Mouse (Mus musculus): ENCODE measurements around the gene Tmem273. TPM values are rescaled to one million over a fixed set of nuclear protein-coding genes. Genes with fewer than 3 reads are reported as not detected.
A peak's percentile ranks its signal among the peaks of the same experiment; 100 is the strongest.

The Tmem273 gene
- polyA plus RNA-seq, 1 experiment = 1.4 TPM

DNA sequence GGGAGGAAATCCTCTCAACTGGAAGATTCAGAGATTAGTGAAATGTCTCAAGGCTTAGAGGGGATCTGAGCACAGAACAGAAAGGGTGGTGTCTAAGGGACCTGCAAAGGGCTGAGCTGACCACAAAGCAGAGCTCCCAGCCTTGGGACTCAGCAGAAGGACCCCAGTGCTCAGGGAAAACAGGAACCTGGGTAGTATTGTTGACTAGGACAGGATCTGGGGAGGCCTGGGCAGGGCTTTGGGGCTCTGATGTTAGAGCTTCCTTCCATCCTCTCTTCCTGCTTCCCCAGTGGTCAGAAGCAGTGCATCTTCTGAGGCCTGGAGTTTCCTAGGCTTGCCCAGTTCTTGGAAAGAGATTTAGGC, 15.9 kb downstream of the Tmem273 start:
- DNase-seq (ENCODE audit: extremely low spot score in 1 of 2, low spot score in 1 of 2) = no peak

DNA sequence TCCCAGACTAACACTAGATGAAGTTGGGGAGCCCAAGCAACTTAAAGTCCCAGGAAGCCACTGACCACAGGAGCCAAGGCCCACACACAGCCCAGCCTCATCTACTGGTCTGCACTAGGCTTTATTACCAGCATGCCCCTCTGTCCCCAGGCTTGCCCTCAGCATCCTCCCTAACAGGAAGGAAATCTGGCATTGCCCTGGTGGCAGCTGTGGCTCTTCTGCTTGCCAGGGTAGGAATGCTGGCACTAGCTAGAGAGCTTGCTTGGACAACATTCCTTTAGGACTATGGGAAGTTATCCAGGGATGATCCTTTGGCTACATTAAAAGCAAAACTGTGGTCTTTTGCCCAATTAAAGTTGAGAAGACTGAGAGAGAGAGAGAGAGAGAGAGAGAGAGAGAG, 24.3 kb downstream of the Tmem273 start:
- DNase-seq (ENCODE audit: extremely low spot score in 1 of 2, low spot score in 1 of 2) = no peak

DNA sequence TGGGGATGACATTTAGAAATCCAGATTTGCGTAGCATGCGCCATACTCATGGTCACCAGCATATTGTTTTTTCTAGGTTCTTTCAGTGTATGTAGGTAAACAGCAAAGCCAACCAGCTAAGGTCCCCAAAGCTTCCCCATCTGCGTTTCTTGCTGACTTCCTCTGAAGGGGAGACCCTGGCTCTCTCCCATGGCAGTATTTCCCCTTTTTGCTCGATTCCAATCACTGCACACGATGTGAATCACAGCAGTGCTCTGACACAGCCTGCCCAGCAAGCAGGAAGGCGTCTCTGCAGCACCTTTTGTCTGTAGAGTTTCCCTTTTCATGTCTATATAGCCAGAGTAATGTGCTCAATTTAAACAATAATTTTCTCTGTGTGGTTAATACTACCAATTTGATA, 26.7 kb downstream of the Tmem273 start:
- DNase-seq (ENCODE audit: extremely low spot score in 1 of 2, low spot score in 1 of 2) = no peak

DNA sequence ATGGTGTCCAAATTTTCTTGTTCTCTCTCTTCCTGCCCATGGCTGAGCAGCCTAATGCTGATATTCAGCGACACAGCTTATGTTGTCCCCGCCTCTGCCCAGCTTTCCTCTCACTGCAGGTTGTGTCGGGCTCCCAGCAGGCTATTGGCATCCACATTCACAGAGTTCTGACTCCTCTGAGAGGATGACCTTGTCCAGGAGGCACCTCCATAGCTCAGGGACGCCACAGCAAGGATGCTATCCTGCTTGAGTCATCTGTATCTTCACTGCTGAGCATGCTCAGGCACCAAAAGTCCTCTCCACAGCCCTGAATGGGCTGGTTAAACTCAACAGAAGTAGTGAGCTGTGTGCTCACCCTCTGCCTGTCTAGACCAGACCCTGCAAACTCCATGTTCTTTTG, 29.2 kb downstream of the Tmem273 start:
- no peak for DNase-seq (ENCODE audit: extremely low spot score in 1 of 2, low spot score in 1 of 2)

DNA sequence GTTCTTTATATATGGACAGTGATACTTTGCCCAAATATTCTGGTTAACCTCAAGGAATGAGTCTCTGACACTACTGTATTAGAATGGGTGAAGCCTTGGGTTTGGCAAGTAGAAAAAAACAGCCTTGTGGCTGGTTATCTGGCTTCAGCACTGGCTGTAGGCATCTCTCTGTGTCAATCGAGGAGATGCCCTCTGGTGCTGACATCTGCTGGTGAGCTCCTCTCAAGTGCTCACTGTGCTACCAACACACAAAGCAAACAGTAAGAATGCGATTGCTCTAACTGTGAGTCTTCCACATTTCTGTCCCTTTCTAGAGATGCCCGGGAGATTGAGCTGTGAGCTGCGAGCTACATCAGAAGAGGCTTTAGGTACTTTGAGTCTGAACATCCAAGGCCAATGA, 30.8 kb downstream of the Tmem273 start:
- no peak for DNase-seq (ENCODE audit: extremely low spot score in 1 of 2, low spot score in 1 of 2)

DNA sequence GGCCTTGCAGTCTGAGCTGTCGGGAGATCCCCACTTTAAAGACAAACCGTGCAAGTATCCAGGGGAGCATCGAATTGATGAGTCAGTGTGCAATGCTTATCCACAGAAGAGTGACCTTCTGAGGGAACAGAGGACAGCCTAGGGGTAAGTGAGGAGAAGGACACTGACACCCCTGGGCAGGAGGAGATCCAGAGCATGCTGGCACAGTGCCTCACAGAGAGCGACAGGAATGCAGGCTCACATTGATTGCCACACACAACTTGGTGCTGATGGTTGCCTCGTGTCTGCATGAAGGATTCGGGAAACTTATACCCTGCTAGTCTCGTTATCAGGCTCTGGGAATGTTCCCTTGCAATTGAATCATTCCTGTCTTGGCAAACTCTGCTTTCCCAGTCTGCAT, 31.5 kb downstream of the Tmem273 start:
- DNase-seq (ENCODE audit: extremely low spot score in 1 of 2, low spot score in 1 of 2) = no peak

DNA sequence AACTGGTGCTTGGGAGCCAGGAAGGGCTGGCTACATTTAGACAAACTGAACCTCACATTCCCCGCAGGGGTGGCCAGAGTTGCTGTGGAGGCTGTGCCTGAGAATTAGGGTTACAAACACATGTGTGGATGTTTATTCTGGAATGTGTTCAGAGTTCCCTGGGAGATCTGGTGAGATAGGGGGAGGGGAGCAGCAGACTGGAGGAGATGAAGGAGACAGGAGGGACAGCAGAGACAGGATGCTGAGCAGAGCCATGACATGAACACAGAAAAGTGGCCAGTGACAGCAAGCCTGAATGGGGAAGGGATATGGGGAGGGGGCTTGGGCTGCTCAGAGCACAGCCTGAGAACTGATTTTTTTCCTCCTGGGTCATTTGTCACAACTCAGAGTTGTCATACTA, 33.5 kb downstream of the Tmem273 start:
- no peak for DNase-seq (ENCODE audit: extremely low spot score in 1 of 2, low spot score in 1 of 2)

DNA sequence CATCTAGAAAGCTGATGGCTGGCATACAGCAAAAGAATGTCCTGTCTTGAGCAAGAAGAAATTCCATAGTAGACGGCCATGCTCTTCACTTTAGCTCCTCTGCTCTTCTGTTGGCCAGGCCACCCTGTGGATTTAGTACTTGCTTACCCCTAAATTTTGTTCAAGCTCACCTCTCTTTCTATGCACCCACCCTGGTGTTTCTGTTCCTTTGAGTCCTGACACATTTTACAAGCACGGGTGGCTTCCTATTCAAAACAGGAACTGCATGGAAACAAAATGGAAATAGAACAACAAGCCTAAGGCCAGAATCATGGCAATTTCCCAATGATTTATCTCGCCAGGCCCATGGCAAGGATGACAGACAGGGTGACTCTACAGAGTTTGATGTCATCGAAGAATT, 37.0 kb downstream of the Tmem273 start:
- DNase-seq (ENCODE audit: extremely low spot score in 1 of 2, low spot score in 1 of 2) = no peak

DNA sequence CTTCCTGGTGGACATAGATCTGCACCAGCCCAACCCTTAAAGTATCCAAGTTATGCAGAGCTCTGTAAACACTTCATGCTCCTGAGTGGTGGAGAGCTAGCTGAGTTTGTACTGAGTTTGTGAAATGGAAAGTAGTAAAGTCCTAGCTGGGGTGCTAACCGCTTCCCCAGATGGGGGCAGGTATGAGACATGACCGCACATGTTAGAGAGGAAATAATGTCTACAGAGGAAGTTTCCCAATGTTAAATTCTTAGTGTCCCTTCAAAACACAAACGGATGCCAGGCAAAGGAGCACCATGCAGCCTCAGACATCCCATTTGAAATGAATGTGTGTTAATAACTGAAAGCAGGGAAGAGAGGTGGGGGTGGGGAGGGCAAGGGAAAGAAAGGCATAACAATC, 38.1 kb downstream of the Tmem273 start:
- DNase-seq (ENCODE audit: extremely low spot score in 1 of 2, low spot score in 1 of 2) = no peak

DNA sequence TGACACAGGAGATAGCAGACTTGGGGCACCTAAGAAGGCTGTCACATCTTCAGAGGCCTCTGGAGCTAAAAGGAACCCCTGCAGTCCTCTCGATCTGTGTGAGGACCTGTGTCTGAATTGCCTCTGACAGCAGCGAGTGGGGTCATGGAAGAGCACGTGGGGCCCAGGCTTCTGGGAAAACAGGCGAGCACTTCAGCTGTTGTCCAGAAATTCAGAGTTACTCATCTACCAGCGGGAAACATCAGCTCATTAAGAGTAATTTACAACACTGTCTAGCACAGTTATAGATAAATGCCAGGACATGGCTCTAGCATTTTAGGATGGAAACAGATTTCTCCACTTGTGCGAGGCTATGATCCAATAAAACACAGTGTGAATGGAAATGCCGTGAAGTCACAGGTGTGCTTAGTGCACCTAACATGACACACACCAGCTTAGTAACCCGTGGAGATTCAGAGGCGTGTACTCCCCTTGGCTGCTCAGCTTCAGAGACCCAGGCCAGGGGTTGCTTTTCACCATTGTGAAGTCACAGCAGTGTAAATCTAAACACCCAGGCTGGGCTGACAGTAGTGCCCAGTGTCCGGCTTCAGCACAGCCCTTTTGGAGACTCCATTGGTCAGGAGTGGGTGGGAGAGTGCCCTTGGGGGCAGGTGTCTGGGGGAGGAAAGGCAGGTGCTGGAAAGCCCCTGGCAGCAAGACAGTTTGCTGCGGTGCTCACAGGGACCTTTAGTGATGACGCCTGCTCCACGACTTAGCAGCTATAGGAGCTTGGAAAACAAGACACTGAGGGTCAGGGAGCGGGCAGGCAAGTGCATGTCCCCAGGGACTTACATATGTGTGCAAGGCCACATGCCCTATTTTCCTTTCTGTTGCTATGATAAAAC, 38.7 kb downstream of the Tmem273 start:
- DNase-seq (ENCODE audit: extremely low spot score in 1 of 2, low spot score in 1 of 2) = no peak

DNA sequence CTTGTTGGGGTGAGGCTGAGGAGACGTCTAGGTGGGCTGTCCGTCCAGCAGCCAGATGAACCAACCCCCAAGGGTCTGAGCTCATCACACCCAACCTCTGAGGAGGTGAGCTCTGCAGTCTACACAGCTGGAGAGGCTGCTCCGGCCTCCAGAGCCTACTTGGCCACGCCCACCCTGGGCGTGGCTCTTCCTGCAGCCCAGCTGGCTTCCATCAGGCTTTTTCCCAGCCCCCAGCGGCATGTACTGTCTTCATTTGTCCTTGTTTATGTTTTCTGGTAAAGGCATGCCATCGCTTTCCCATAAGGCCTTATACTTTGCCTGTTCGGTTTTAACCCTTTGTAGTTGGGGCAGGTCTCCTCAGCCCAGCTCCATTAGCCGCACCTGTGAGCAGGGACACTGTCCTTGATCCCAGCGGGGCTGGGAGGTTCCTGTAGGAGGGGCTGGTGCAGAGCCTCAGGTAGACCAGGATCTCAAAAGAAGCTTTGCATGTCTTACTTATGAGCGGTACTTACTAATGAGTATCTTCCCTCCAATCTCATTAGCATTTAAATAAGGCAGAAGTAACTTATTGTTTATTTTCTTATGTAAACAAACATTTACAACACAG, 39.8 kb downstream of the Tmem273 start:
- DNase-seq (ENCODE audit: extremely low spot score in 1 of 2, low spot score in 1 of 2) = no peak

DNA sequence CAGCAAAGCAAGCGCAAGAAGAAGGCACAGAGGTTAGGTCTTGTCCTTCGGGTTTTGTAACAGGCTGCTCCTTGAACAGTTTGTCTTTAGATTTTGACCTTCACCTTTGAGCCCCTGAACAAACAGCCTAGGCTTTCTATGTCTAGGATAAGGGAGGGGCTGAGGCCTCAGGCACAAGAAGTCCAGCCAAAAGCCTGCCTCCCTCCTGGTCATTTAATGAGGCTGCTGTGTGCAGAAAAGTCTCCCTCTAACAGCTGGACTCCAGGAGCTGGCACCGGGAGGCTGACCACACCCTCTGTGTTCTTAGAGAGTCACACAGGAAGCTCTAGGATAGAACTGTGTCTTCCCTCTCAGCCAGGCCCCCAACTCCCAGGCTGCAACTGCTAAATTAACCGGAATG, 41.4 kb downstream of the Tmem273 start:
- no peak for DNase-seq (ENCODE audit: extremely low spot score in 1 of 2, low spot score in 1 of 2)

DNA sequence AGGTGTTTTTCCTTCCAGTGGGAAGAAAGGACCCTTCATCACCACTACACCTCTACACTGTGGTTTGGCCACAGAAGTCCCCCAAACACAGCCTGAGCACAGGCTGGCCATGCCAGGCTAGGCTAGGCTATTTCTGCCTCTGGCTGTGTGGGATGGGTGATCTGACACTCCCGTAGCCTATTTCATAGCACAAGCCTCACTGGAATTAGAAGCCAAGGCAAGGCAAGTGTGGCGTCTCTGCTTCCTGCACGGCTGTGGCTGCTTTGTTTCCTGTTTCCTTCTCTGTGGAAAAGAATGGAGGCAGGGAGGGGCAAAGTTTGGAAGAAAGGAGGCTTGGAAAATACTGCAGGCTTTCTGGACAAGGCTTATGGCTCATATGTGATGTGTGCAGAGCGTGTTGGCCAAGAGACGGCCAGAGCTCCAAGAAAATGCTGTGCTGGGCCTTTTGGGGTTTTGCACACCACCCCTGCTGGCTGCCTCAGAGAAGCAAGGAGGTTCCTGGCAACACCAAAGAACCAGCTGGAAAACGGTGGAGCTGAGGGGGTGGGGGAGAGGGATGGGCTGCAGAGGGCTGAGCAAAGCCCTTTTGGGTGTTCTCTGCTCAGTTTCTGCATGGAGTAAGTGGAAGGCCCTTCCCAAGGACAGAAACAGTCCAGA, 42.4 kb downstream of the Tmem273 start:
- DNase-seq (ENCODE audit: extremely low spot score in 1 of 2, low spot score in 1 of 2) = peak; percentile 11 to 22

DNA sequence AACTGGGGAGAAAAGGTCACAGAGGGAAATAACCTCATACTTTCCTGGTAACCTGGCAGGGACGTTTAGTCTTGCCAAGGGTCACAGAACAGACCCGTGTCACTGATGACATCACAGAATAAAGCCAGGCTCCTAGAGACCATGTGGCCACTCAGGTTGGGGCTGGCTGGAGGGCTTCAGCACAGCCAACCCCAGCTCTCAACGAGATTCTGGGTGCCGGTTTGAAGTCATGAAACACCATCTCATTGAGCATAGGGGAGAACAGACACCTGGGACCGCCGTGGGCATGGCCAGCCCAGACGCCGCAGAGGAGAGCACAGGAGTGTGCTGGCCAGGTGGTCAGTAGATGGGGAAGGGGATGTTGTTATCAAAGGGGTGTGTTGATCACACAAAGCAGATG, 48.1 kb downstream of the Tmem273 start, which contains the start of gene Fam170b:
Gene Fam170b, plus strand, starts transcription at position 116 of the 400 bp plus-strand sequence.
- no peak for DNase-seq (ENCODE audit: extremely low spot score in 1 of 2, low spot score in 1 of 2)

DNA sequence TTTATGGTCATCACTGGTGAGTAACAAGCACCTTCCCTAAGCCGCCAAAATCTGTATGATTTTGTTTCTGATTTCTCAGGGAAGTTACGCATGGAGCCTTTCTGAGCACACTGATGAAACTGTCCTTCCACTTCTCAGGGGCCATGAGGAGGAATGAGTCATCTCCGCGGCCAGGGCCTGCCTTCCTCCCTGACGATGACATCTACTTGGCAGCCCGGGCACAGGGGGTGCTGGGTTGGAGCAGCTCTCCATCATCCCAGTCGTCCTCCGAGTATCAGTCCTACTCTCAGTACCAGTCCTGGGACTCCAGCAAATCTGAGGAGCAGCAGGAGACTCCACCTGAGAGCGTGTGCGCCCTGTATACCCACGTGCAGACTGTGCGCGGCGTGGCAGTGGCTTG, 49.4 kb downstream of the Tmem273 start:
- DNase-seq (ENCODE audit: extremely low spot score in 1 of 2, low spot score in 1 of 2) = no peak

DNA sequence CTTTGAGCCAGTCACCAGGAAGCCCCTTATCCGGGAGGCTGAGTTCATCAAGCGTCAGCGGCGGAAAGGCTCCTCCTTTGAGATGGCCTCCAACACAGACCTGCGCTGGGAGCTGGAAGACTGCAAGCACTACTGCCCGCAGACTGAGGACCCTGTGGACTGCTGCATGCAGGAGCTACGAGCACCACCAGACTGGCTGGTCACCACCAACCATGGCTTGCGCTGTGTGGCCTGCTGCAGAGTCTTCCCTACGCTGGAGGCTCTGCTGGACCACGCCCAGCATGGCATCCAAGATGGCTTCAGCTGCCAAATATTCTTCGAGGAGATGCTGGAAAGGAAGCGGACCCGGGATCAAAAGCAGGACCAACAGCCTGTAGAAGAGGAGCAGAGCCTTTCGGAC, 49.8 kb downstream of the Tmem273 start:
- no peak for DNase-seq (ENCODE audit: extremely low spot score in 1 of 2, low spot score in 1 of 2)

DNA sequence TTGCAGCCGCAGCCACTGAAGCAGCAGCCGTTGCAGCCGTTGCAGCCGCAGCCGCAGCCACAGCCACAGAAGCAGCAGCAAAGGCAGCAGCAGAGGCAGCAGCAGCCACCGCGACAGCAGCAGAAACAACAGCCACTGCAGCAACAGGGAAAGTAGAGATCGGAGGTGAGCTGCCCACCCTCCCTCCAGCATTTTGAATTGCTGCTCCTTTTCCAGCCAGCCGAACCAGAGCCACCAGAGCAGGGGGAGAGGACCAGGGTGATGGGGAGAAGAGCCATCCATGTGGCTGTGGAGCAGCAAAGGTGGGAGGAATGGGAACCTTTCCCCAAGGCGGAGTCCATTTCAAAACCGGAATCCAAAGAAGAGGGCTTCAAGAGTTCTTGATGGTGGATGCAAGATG, 50.4 kb downstream of the Tmem273 start:
- DNase-seq (ENCODE audit: extremely low spot score in 1 of 2, low spot score in 1 of 2) = no peak

DNA sequence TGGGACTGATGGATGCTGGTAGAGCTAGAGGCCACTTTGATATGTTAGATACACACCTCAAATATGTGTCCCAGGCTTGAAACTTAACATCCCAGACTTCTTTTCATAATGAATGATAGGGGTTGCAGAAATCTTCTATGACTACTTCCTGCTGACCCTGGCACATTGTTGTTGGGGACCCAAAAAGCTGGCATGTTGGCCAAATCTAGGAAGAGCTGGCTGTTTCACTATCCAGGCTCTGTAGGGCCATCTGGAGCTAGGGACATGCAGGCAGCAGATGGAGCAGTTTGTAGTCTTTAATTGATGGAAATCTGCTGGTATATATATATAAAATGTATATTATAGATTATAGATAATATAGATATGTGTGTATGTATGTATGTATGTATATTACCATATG, 56.3 kb downstream of the Tmem273 start:
- DNase-seq (ENCODE audit: extremely low spot score in 1 of 2, low spot score in 1 of 2) = no peak

DNA sequence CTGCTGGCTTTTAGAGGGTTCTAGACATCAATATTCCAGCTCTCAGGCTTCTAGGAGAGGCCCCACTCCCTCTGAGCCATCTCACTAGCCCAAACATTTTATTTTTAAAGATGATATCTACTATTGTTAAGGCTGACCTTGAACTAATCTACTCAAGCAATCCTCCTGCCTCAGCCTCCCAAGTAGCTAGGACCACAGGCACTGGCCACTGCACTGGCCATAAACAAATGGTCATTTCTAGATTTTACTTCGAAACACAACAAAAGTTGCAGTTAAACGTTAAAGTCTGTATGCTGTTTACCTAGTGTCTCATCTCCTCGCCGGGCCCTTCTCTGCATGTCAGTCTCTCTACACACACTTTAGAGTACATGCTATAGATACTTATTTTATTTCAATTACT, 68.3 kb downstream of the Tmem273 start:
- DNase-seq (ENCODE audit: extremely low spot score in 1 of 2, low spot score in 1 of 2) = no peak

DNA sequence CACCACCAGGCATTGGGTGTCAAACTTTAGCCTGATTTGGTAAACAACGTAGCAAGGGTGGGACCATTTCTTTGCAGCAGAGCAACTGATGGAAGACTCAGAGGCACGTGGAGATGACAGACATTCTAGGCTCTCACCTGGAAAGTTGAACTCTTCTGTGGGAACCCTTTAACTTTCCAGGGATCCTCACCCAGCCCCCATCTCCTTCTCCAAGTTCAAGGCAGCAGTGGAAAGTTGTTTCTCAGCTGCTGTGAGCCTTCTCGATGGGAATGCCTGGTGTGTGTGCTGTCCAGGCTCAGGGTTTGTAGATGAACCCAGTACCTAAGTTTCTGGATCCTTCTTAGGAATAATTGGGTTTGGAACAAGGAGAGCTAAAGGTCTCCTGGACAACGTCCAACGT, 70.5 kb downstream of the Tmem273 start:
- DNase-seq (ENCODE audit: extremely low spot score in 1 of 2, low spot score in 1 of 2) = no peak

DNA sequence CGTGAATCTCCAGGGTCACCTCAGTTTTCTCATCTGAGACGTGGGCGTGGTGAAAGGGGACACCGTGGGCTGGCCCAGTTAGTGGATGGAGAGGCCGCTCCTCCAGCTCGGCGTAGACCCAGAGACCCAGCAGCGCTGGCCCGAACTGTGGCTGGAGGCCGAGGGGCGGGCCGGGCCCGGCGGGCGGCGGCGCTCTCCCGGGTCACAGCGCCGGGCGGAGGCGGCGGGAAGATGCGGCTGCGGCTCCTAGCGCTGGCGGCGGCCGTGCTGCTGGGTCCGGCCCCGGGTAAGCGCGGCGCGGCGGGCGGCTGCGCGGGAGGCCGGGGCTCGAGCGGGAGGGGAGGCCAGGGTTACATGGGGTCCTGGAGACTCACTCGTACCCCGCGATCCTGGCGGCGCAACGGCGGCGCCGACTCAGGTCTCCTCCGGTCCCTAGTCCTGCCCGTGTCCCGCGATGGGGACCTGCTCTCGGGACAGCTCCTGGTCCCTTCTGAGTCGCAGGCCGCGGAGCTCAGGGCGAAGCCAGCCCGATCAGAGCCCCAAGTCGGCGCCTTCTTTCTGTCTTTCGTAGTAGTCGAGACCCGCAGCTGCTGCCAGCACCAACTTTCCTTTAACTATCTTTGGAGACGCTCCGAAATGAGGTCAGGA, 71.0 kb downstream of the Tmem273 start, which contains the start of gene Vstm4:
Gene Vstm4, plus strand, starts transcription at position 76 of the 648 bp plus-strand sequence.
- DNase-seq (ENCODE audit: extremely low spot score in 1 of 2, low spot score in 1 of 2) = peak in 1 of 2 experiments; percentile 31
